Mouse (Mus musculus) liver, embryonic 15.5 days (tissue): ENCODE results near the gene Olfr711. TPM values are rescaled to one million over a fixed set of nuclear protein-coding genes. Genes with fewer than 3 reads are reported as not detected.
"Not testable (repeated sequence)": the region's sequence is repeated elsewhere in the genome, so short reads cannot be mapped to it uniquely, and the experiment has no call there.

ENCODE experiments used
- ATAC-seq: fragments of 200-750 bp; cut with Nextera tagmentation; 2 replicates; pipeline ENCODE4 v1.8.0; 2017; ENCODE audit warnings: moderate number of reproducible peaks, mild to moderate bottlenecking, moderate library complexity; ENCODE audit not compliant: insufficient read depth
- H3K27ac ChIP-seq: fragments of 300-500 bp; sonication (generic); replicated peaks from 2 replicates; pipeline ENCODE4 v1.5.1; 2015; ENCODE audit warnings: mild to moderate bottlenecking, inconsistent platforms
- H3K27me3 ChIP-seq: fragments of 300-500 bp; sonication (generic); 2 replicates; pipeline ENCODE4 v1.6.1; 2015; ENCODE audit warnings: mild to moderate bottlenecking, inconsistent platforms
- H3K36me3 ChIP-seq: fragments of 300-500 bp; sonication (generic); replicated peaks from 2 replicates; pipeline ENCODE4 v1.6.1; 2015; ENCODE audit warnings: moderate library complexity, mild to moderate bottlenecking, inconsistent platforms
- H3K4me1 ChIP-seq: fragments of 300-500 bp; sonication (generic); replicated peaks from 2 replicates; pipeline ENCODE4 v1.6.1; 2015; ENCODE audit warnings: inconsistent platforms
- H3K4me2 ChIP-seq: fragments of 300-500 bp; sonication (generic); 2 replicates; pipeline ENCODE4 v1.6.1; 2015; ENCODE audit warnings: moderate library complexity, mild to moderate bottlenecking, inconsistent platforms
- H3K4me3 ChIP-seq: fragments of 300-500 bp; sonication (generic); replicated peaks from 2 replicates; pipeline ENCODE4 v1.5.1; 2015; ENCODE audit warnings: mild to moderate bottlenecking, inconsistent platforms
- H3K9ac ChIP-seq: fragments of 300-500 bp; sonication (generic); 2 replicates; pipeline ENCODE4 v1.6.1; 2015; ENCODE audit warnings: moderate library complexity, mild to moderate bottlenecking, inconsistent platforms
- H3K9me3 ChIP-seq: fragments of 300-500 bp; sonication (generic); replicated peaks from 2 replicates; pipeline ENCODE4 v1.6.1; 2016; ENCODE audit warnings: inconsistent platforms
- WGBS: fragments of 180-500 bp; shearing (Covaris S2); methylation state at CpG from one replicate; pipeline ENCODE4 v1.1.7; 2015; ENCODE audit warnings: mixed read lengths; ENCODE audit not compliant: insufficient replicate concordance; 5-methylcytosine and 5-hydroxymethylcytosine counted together
- polyA plus RNA-seq: library from polyadenylated mRNA; unstranded; fragments of >200 nt; fragmentation: Nextera tagmentation; extraction: Ambion mirVana; gene quantifications from 2 replicates; pipeline ENCODE4 v1.2.1, GENCODE M21; 2015

Olfr711 gene
- not detected in 2 replicates for polyA plus RNA-seq

- WGBS = 33% methylated on average over 1 of the region's 1 CpGs
- Histone ChIP-seq H3K27me3 (no peaks in the 10 kb centered on the region), H3K9me3 (no peaks in the 10 kb centered on the region), H3K27ac (no peak within 1 kb of the TSS), H3K4me1 (no peaks in the 10 kb centered on the region), H3K4me2 (no peak within 1 kb of the TSS), H3K9ac (no peak within 1 kb of the TSS), H3K4me3 (no peak within 1 kb of the TSS), H3K36me3 (no peaks in the 10 kb centered on the region)
- no peak for ATAC-seq
Observed at GRCm38 (mm10) chr7:106975353-106975752, at the start of gene Olfr711. Gene Olfr711 (minus strand): TSS chr7:106975453.

- Histone ChIP-seq H3K9ac (no peak within 1 kb of the TSS), H3K27ac (no peak within 1 kb of the TSS), H3K9me3 (no peaks in the 10 kb centered on the region), H3K4me3 (no peak within 1 kb of the TSS), H3K36me3 (no peaks in the 10 kb centered on the region), H3K27me3 (no peaks in the 10 kb centered on the region), H3K4me2 (no peak within 1 kb of the TSS), H3K4me1 (no peaks in the 10 kb centered on the region)
- 21% methylated on average over 1 of the region's 1 CpGs for WGBS
- ATAC-seq = no peak
Observed at GRCm38 (mm10) chr7:107005972-107006371, 30.7 kb upstream of the Olfr711 start, which contains the start of gene Olfr2. Gene Olfr2 (minus strand): TSS chr7:107006072.

- no peak overlapping the region for H3K4me2 ChIP-seq
- H3K36me3 ChIP-seq = no peaks in the 10 kb centered on the region
- 8% methylated on average over 3 of the region's 3 CpGs for WGBS
- no peak overlapping the region for H3K27ac ChIP-seq
- no peak for ATAC-seq
- no peak overlapping the region for H3K4me3 ChIP-seq
- H3K9ac ChIP-seq = no peak overlapping the region
- H3K9me3 ChIP-seq = no peaks in the 10 kb centered on the region
- H3K4me1 ChIP-seq = no peaks in the 10 kb centered on the region
- no peaks in the 10 kb centered on the region for H3K27me3 ChIP-seq
Observed at GRCm38 (mm10) chr7:107004169-107004568, 28.9 kb upstream of the Olfr711 start.

- Histone ChIP-seq H3K9ac (no peak overlapping the region), H3K4me2 (no peak overlapping the region), H3K27me3 (no peaks in the 10 kb centered on the region), H3K4me1 (no peaks in the 10 kb centered on the region), H3K36me3 (no peaks in the 10 kb centered on the region), H3K9me3 (no peaks in the 10 kb centered on the region), H3K27ac (no peak overlapping the region), H3K4me3 (no peak overlapping the region)
- 70% methylated on average over 7 of the region's 7 CpGs for WGBS
- no peak for ATAC-seq
Observed at GRCm38 (mm10) chr7:107000798-107001197, 25.5 kb upstream of the Olfr711 start.

GRCm38 (mm10) chr7:106985236-106985635 is 10.0 kb upstream of the Olfr711 start:
- H3K4me1 ChIP-seq = no peaks in the 10 kb centered on the region
- no peak overlapping the region for H3K27ac ChIP-seq
- WGBS = 63% methylated on average over 3 of the region's 3 CpGs
- no peaks in the 10 kb centered on the region for H3K9me3 ChIP-seq
- H3K4me2 ChIP-seq = no peak overlapping the region
- ATAC-seq = no peak
- no peak overlapping the region for H3K9ac ChIP-seq
- no peak overlapping the region for H3K4me3 ChIP-seq
- H3K36me3 ChIP-seq = no peaks in the 10 kb centered on the region
- H3K27me3 ChIP-seq = no peaks in the 10 kb centered on the region

- H3K27ac ChIP-seq, H3K4me3 ChIP-seq, H3K9ac ChIP-seq, H3K36me3 ChIP-seq, H3K4me2 ChIP-seq, H3K9me3 ChIP-seq, H3K27me3 ChIP-seq, ATAC-seq, H3K4me1 ChIP-seq: not testable (repeated sequence)
Observed at GRCm38 (mm10) chr7:106967503-106967902, 7.8 kb downstream of the Olfr711 start.

- H3K4me2 ChIP-seq = no peak within 1 kb of the TSS
- no peak for ATAC-seq
- H3K4me3 ChIP-seq = no peak within 1 kb of the TSS
- no peaks in the 10 kb centered on the region for H3K9me3 ChIP-seq
- 69% methylated on average over 1 of the region's 1 CpGs for whole genome bisulfite sequencing
- H3K36me3 ChIP-seq = no peaks in the 10 kb centered on the region
- no peaks in the 10 kb centered on the region for H3K4me1 ChIP-seq
- no peaks in the 10 kb centered on the region for H3K27me3 ChIP-seq
- no peak within 1 kb of the TSS for H3K27ac ChIP-seq
- H3K9ac ChIP-seq = no peak within 1 kb of the TSS
Observed at GRCm38 (mm10) chr7:106963837-106964236, 11.4 kb downstream of the Olfr711 start, which contains the start of gene Olfr6. Gene Olfr6 (minus strand): TSS chr7:106963937.

- Histone ChIP-seq H3K27ac (no peak within 1 kb of the TSS), H3K9me3 (no peaks in the 10 kb centered on the region), H3K4me3 (no peak within 1 kb of the TSS), H3K4me1 (no peaks in the 10 kb centered on the region), H3K27me3 (no peaks in the 10 kb centered on the region), H3K4me2 (no peak within 1 kb of the TSS), H3K9ac (no peak within 1 kb of the TSS), H3K36me3 (no peaks in the 10 kb centered on the region)
- WGBS = 46% methylated on average over 3 of the region's 3 CpGs
- no peak for ATAC-seq
Observed at GRCm38 (mm10) chr7:106948212-106948611, 27.0 kb downstream of the Olfr711 start, which contains the start of gene Olfr710. Gene Olfr710 (minus strand): TSS chr7:106948312.

GRCm38 (mm10) chr7:106932119-106932518 is 43.1 kb downstream of the Olfr711 start, which contains the start of gene Olfr709-ps1:
Gene Olfr709-ps1 (minus strand): TSS chr7:106932219.
- H3K9ac ChIP-seq = no peak within 1 kb of the TSS
- no peak within 1 kb of the TSS for H3K27ac ChIP-seq
- no peak within 1 kb of the TSS for H3K4me3 ChIP-seq
- no peaks in the 10 kb centered on the region for H3K4me1 ChIP-seq
- no peak within 1 kb of the TSS for H3K4me2 ChIP-seq
- no peak for ATAC-seq
- no peaks in the 10 kb centered on the region for H3K36me3 ChIP-seq
- H3K27me3 ChIP-seq = no peaks in the 10 kb centered on the region
- no peaks in the 10 kb centered on the region for H3K9me3 ChIP-seq

GRCm38 (mm10) chr7:106920961-106921360 is 54.3 kb downstream of the Olfr711 start:
- not testable (repeated sequence) for ATAC-seq, H3K4me3 ChIP-seq, H3K36me3 ChIP-seq, H3K27ac ChIP-seq, H3K9me3 ChIP-seq, H3K27me3 ChIP-seq, H3K4me1 ChIP-seq, H3K4me2 ChIP-seq, H3K9ac ChIP-seq
- 73% methylated on average over 7 of the region's 7 CpGs for WGBS
